Mouse (Mus musculus) frontal cortex, postnatal 14 days (tissue): ENCODE results near the gene Ezh1.
A peak's percentile ranks its signal among the peaks of the same experiment; 100 is the strongest.

ENCODE experiments used
- DNase-seq, 2 experiments: peaks; one replicate each; pipeline ENCODE4 v3.0.0; 2022; ENCODE audit warnings: low spot score in 2 of 2

Ezh1 gene

GRCm38 (mm10) chr11:101211970-101212369 is 14.3 kb downstream of the Ezh1 start:
- no peak for DNase-seq

GRCm38 (mm10) chr11:101200986-101201385 is 25.3 kb downstream of the Ezh1 start:
- DNase-seq = peak in 1 of 2 experiments; percentile 24

GRCm38 (mm10) chr11:101199555-101199954 is 26.7 kb downstream of the Ezh1 start:
- DNase-seq = no peak

DNA sequence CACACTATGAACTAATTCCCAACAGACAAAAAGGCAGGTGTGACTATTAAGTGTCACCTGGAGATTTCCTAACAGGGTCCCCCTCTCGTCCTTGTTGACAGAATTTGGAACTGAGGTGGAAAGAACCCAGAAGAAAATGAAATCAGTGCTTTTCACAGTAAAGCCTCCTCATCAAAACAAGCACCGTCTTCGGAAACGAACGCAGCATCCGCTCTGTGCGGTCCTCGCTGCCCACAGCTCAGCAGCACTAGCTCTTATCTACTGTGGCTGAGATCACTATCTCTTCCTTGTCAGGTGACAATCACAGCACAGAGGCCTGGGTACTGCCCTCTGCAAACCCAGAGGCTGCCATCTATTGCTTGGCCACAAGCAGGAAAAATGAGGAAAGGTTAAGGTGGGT is 30.1 kb downstream of the Ezh1 start:
- no peak for DNase-seq

- DNase-seq = no peak
Measured at GRCm38 (mm10) chr11:101195571-101195970, 30.7 kb downstream of the Ezh1 start.

- DNase-seq = no peak
Measured at GRCm38 (mm10) chr11:101195101-101195500, 31.2 kb downstream of the Ezh1 start.

DNA sequence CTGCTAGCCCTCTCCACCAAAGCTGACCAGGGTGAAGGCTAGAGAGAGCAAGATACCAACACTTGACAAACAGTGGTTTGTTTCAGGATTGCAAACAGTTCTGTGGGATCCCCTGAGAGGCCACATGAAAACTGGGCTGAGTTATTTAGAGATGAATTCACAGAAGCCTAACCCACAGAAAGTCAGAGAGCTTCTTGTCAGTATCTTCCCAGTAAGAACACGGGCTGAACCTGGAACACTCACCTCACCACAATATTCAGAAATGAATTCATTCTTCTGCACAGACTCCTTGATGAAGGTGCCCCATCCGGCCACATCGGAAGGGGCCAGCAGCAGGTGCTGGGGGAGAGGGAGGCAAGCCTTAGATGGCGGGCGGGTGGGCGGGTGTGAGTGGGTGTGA is 31.6 kb downstream of the Ezh1 start:
- no peak for DNase-seq

GRCm38 (mm10) chr11:101194137-101194536 is 32.1 kb downstream of the Ezh1 start:
- no peak for DNase-seq

- no peak for DNase-seq
Measured at GRCm38 (mm10) chr11:101193076-101193475, 33.2 kb downstream of the Ezh1 start.

- no peak for DNase-seq
Measured at GRCm38 (mm10) chr11:101192646-101193045, 33.6 kb downstream of the Ezh1 start.

DNA sequence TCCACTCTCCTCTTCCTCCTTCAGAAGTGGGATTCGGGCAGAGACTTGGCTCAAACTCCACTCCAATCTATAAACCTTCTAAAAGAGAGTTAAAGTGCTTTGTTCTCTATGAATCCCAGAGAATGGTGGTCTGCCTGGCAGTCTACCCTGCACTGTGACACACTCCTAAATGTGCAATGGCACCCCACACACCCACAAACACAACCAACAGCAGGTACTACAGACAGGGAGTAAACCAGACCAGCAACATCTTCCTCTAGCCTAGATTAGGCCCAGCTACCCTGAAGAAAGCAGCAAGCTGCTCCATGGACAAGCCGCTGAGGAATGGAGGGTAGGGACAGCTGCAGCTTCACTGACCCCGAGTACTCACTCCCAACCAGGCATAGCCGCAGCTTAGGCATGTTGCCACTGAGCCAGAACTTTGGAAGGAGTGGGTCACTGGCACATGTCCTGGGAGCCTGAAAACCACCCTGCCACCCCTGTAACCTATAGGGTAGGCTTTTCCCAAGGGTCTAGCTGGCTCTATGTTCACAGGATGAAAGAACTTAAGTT is 34.3 kb downstream of the Ezh1 start:
- no peak for DNase-seq

DNA sequence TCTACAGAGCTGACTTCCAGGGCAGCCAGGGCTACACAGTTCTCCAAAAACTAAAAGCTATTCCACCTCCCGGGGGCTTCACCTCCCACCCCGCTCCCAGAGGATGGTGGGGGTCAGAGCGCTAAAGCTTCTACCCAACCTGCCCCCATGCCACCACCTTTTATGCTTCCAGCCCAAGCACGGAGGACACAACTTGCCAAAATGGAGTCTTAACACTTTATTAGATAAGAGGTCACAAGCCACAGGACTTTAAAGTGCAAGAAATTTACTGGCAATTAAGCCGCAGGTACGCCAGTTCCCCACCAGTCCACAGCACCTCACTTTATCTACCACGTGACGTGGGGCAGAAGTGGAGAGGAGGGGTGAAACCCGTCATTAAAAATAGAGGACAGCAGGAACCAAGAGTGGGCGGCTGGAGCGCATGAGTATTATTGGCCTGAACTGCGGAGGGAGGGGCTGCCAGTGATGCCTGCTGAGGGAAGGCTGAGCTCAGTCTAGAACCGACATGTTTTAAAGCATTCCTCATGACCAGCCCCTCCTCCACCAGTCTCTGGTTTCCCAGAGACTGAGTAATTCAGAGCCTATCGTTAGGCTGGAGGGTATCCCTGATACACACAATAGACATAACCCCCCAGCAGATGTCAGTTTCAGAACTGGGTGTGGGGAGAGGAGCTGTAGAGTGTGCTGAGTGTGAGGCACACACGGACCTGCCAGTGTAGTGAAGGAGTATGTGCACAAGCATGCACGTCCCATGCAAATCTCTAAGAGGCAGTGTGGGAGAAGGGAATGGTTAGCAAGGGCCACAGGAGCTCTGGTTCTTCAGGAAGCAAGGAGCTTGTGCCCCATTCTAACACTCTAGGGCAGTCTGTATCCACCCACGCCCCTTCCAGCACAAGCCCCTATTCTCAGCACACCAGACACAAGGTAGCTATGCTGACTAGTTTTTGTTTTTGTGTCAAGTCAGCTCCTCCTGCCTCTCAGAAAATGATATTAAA is 35.1 kb downstream of the Ezh1 start:
- peak in 1 of 2 experiments; percentile 17 for DNase-seq

- DNase-seq = no peak
Measured at GRCm38 (mm10) chr11:101190181-101190912, 35.9 kb downstream of the Ezh1 start.

GRCm38 (mm10) chr11:101189495-101190180 is 36.6 kb downstream of the Ezh1 start:
- DNase-seq = peak in 1 of 2 experiments; percentile 53

DNA sequence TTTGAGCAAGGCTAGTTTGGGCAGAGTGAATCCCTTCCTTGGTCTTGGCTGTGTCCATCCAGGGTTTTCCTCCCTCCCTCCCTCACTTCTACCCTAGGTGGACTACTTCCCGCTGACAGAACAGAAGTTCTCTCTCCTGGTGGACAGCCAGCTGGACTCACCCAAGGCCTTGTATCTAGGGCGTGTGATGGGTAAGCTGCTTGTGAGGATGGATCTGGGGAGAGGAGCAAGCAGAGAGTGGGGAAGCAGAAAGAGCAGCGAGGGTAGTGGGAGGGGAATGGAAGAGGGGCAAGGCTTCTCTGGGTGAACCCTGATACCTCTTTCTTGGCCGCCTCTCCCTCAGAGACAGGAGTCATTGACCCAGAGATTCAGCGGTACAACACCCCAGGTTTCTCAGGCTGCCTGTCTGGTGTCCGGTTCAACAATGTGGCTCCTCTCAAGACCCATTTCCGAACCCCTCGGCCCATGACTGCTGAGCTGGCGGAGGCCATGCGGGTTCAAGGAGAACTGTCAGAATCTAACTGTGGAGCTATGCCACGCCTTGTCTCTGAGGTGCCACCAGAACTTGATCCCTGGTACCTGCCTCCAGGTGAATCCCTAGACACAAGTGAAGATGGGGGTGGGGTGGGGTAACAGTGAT is 38.0 kb downstream of the Ezh1 start:
- DNase-seq = no peak

- DNase-seq = no peak
Measured at GRCm38 (mm10) chr11:101187541-101187940, 38.7 kb downstream of the Ezh1 start.

DNA sequence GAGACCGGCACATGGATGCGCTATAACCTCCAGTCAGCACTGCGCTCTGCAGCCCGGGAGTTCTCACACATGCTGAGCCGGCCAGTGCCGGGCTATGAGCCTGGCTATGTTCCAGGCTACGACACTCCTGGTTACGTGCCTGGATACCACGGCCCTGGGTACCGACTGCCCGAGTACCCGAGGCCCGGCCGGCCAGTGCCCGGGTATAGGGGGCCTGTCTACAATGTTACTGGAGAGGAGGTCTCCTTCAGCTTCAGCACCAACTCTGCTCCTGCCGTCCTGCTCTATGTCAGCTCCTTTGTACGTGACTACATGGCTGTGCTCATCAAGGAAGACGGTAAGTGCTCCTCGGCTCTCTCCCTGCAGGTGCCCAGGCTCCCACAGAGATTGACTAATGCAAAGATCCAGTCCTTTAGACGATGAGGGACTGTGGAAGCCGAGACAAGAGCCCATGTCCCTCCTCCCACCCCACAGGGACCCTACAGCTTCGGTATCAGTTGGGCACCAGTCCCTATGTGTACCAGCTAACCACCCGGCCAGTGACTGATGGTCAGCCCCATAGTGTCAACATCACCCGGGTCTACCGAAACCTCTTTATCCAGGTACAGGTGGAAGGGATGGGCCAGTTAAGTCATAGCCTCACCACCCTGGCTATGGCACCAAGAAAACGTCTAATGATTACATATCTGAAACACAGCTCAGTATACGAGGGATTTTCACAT is 39.6 kb downstream of the Ezh1 start:
- DNase-seq = no peak

- no peak for DNase-seq
Measured at GRCm38 (mm10) chr11:101185441-101185840, 40.8 kb downstream of the Ezh1 start.

DNA sequence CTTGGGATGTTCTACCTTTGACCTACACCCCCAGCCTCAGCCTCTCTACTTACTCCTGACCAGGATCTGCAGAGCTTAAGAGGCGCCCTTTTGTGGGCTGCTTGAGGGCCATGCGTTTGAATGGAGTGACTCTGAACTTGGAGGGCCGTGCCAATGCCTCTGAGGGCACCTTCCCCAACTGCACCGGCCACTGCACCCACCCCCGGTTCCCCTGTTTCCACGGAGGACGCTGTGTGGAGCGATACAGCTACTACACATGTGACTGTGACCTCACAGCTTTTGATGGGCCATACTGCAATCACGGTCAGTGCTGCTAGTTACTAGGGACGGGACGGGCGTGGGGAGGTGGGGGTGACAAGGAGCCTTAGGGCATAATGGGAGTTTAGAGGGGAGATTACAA is 41.3 kb downstream of the Ezh1 start:
- no peak for DNase-seq

GRCm38 (mm10) chr11:101182771-101183517 is 43.3 kb downstream of the Ezh1 start:
- no peak for DNase-seq
